Mouse (Mus musculus): Measurements from ENCODE around the gene Gpc3. TPM values are rescaled to one million over a fixed set of nuclear protein-coding genes. Genes with fewer than 3 reads are reported as not detected.
"Not testable (repeated sequence)": the region's sequence is repeated elsewhere in the genome, so short reads cannot be mapped to it uniquely, and the experiment has no call there.

Gene Gpc3
- polyA plus RNA-seq, 1 experiment from 2014 or later: 969 TPM

- Histone ChIP-seq H3K36me3 (no peaks in the 10 kb centered on the region), H3K4me1 (0 out of 2 replicates have a peak, but pooled peaks cover 2% of the 10 kb centered on the region), H3K4me2 (no peak overlapping the region), H3K27me3 (no peaks in the 10 kb centered on the region), H3K27ac (0 out of 2 replicates have a peak overlapping the region, but pooled peaks have one; percentile 41), H3K9ac (no peak overlapping the region), H3K4me3 (replicated peaks) (no peak overlapping the region), H3K9me3 (replicated peaks) (no peaks in the 10 kb centered on the region)
- 46% methylated on average over 5 of the region's 5 CpGs for WGBS
- no peak for ATAC-seq (replicated peaks; ENCODE audit: low FRiP score)
These were observed 241.3 kb downstream of the Gpc3 start for GRCm38 (mm10) chrX:52372436-52372835.

- peaks cover 5% of the 10 kb centered on the region; the same call in 1 of the 2 replicates for H3K36me3 ChIP-seq
- no peaks in the 10 kb centered on the region for H3K27me3 ChIP-seq
- H3K4me1 ChIP-seq: 0 out of 2 replicates have a peak, but pooled peaks cover 2% of the 10 kb centered on the region
- no peak overlapping the region for H3K4me3 ChIP-seq (replicated peaks)
- H3K4me2 ChIP-seq: no peak overlapping the region
- no peak overlapping the region for H3K9ac ChIP-seq
- no peaks in the 10 kb centered on the region for H3K9me3 ChIP-seq (replicated peaks)
- no peak for ATAC-seq (replicated peaks; ENCODE audit: low FRiP score)
- no peak overlapping the region for H3K27ac ChIP-seq
- 35% methylated on average over 8 of the region's 8 CpGs for WGBS
These were observed 243.6 kb downstream of the Gpc3 start for GRCm38 (mm10) chrX:52369938-52370758.

- H3K4me3 ChIP-seq (replicated peaks): no peak overlapping the region
- no peaks in the 10 kb centered on the region for H3K27me3 ChIP-seq
- H3K9ac ChIP-seq: no peak overlapping the region
- no peak overlapping the region for H3K4me2 ChIP-seq
- no peaks in the 10 kb centered on the region for H3K9me3 ChIP-seq (replicated peaks)
- peaks cover 11% of the 10 kb centered on the region; the same call in 1 of the 2 replicates for H3K36me3 ChIP-seq
- 66% methylated on average over 6 of the region's 6 CpGs for WGBS
- ATAC-seq (replicated peaks; ENCODE audit: low FRiP score): no peak
- 0 out of 2 replicates have a peak, but pooled peaks cover 2% of the 10 kb centered on the region for H3K4me1 ChIP-seq
- no peak overlapping the region for H3K27ac ChIP-seq
These were observed 244.3 kb downstream of the Gpc3 start for GRCm38 (mm10) chrX:52369304-52369937.

- Histone ChIP-seq H3K36me3 (peaks cover 16% of the 10 kb centered on the region; the same call in 1 of the 2 replicates), H3K9me3 (replicated peaks) (no peaks in the 10 kb centered on the region), H3K4me2 (no peak overlapping the region), H3K4me3 (replicated peaks) (no peak overlapping the region), H3K4me1 (no peaks in the 10 kb centered on the region), H3K27me3 (no peaks in the 10 kb centered on the region), H3K27ac (no peak overlapping the region), H3K9ac (no peak overlapping the region)
- no peak for ATAC-seq (replicated peaks; ENCODE audit: low FRiP score)
- WGBS: 73% methylated on average over 5 of the region's 5 CpGs
These were observed 246.9 kb downstream of the Gpc3 start for GRCm38 (mm10) chrX:52366826-52367225.

GRCm38 (mm10) chrX:52365790-52366189 lies 248.0 kb downstream of the Gpc3 start:
- H3K4me2 ChIP-seq: no peak overlapping the region
- H3K9ac ChIP-seq: no peak overlapping the region
- no peak overlapping the region for H3K4me3 ChIP-seq (replicated peaks)
- H3K27ac ChIP-seq: no peak overlapping the region
- H3K27me3 ChIP-seq: no peaks in the 10 kb centered on the region
- H3K36me3 ChIP-seq: peaks cover 16% of the 10 kb centered on the region; the same call in 1 of the 2 replicates
- H3K9me3 ChIP-seq (replicated peaks): no peaks in the 10 kb centered on the region
- 43% methylated on average over 10 of the region's 10 CpGs for WGBS
- no peaks in the 10 kb centered on the region for H3K4me1 ChIP-seq
- peak; percentile 29; the same call in 1 of the 2 replicates for ATAC-seq (replicated peaks; ENCODE audit: low FRiP score)

GRCm38 (mm10) chrX:52362241-52363011 lies 251.3 kb downstream of the Gpc3 start:
- Histone ChIP-seq H3K27me3 (no peaks in the 10 kb centered on the region), H3K36me3 (peaks cover 16% of the 10 kb centered on the region; the same call in 1 of the 2 replicates), H3K4me3 (replicated peaks) (no peak overlapping the region), H3K4me2 (no peak overlapping the region), H3K4me1 (no peaks in the 10 kb centered on the region), H3K9me3 (replicated peaks) (no peaks in the 10 kb centered on the region), H3K27ac (no peak overlapping the region), H3K9ac (no peak overlapping the region)
- ATAC-seq (replicated peaks; ENCODE audit: low FRiP score): no peak
- WGBS: 91% methylated on average over 4 of the region's 4 CpGs

GRCm38 (mm10) chrX:52352981-52353380 lies 260.8 kb downstream of the Gpc3 start:
- ATAC-seq (replicated peaks; ENCODE audit: low FRiP score): 0 out of 2 replicates have a peak, but pooled peaks have one; percentile 36
- 75% methylated on average over 4 of the region's 4 CpGs for WGBS
- H3K9ac ChIP-seq: no peak overlapping the region
- peaks cover 6% of the 10 kb centered on the region; the same call in 1 of the 2 replicates for H3K27me3 ChIP-seq
- no peak overlapping the region for H3K27ac ChIP-seq
- no peaks in the 10 kb centered on the region for H3K9me3 ChIP-seq (replicated peaks)
- H3K4me3 ChIP-seq (replicated peaks): no peak overlapping the region
- no peak overlapping the region for H3K4me2 ChIP-seq
- no peaks in the 10 kb centered on the region for H3K4me1 ChIP-seq
- no peaks in the 10 kb centered on the region for H3K36me3 ChIP-seq

GRCm38 (mm10) chrX:52350631-52351030 lies 263.1 kb downstream of the Gpc3 start:
- not testable (repeated sequence) for H3K27ac ChIP-seq; ATAC-seq (replicated peaks; ENCODE audit: low FRiP score); H3K4me1 ChIP-seq; H3K36me3 ChIP-seq; H3K4me2 ChIP-seq; H3K9me3 ChIP-seq (replicated peaks); H3K9ac ChIP-seq; H3K4me3 ChIP-seq (replicated peaks); H3K27me3 ChIP-seq
- 55% methylated on average over 5 of the region's 5 CpGs for WGBS

GRCm38 (mm10) chrX:52348773-52349172 lies 265.0 kb downstream of the Gpc3 start:
- no peak overlapping the region for H3K9ac ChIP-seq
- H3K36me3 ChIP-seq: peaks cover 2% of the 10 kb centered on the region; the same call in 1 of the 2 replicates
- no peak overlapping the region for H3K4me3 ChIP-seq (replicated peaks)
- H3K27ac ChIP-seq: no peak overlapping the region
- WGBS: 58% methylated on average over 6 of the region's 6 CpGs
- H3K4me2 ChIP-seq: no peak overlapping the region
- H3K9me3 ChIP-seq (replicated peaks): no peaks in the 10 kb centered on the region
- H3K4me1 ChIP-seq: no peaks in the 10 kb centered on the region
- H3K27me3 ChIP-seq: peaks cover 10% of the 10 kb centered on the region; the same call in 1 of the 2 replicates
- ATAC-seq (replicated peaks; ENCODE audit: low FRiP score): no peak

GRCm38 (mm10) chrX:52344018-52344417 lies 269.7 kb downstream of the Gpc3 start:
- H3K9ac ChIP-seq: no peak overlapping the region
- no peak overlapping the region for H3K4me3 ChIP-seq (replicated peaks)
- peaks cover 2% of the 10 kb centered on the region; the same call in 1 of the 2 replicates for H3K36me3 ChIP-seq
- ATAC-seq (replicated peaks; ENCODE audit: low FRiP score): no peak
- H3K27ac ChIP-seq: no peak overlapping the region
- 80% methylated on average over 3 of the region's 3 CpGs for WGBS
- peaks cover 10% of the 10 kb centered on the region; the same call in 1 of the 2 replicates for H3K27me3 ChIP-seq
- H3K4me1 ChIP-seq: no peaks in the 10 kb centered on the region
- no peaks in the 10 kb centered on the region for H3K9me3 ChIP-seq (replicated peaks)
- H3K4me2 ChIP-seq: no peak overlapping the region

- 74% methylated on average over 3 of the region's 3 CpGs for WGBS
- Histone ChIP-seq H3K27me3 (peaks cover 10% of the 10 kb centered on the region; the same call in 1 of the 2 replicates), H3K4me1 (no peaks in the 10 kb centered on the region), H3K4me2 (no peak overlapping the region), H3K9me3 (replicated peaks) (no peaks in the 10 kb centered on the region), H3K9ac (no peak overlapping the region), H3K27ac (no peak overlapping the region), H3K4me3 (replicated peaks) (no peak overlapping the region), H3K36me3 (peaks cover 2% of the 10 kb centered on the region; the same call in 1 of the 2 replicates)
- no peak for ATAC-seq (replicated peaks; ENCODE audit: low FRiP score)
These were observed 273.5 kb downstream of the Gpc3 start for GRCm38 (mm10) chrX:52340251-52340650.

All from kidney, embryonic 15.5 days (tissue).